Mouse (Mus musculus) neural tube, embryonic 13.5 days (tissue): ENCODE data around the gene Olfr1061. TPM values are rescaled to one million over a fixed set of nuclear protein-coding genes. Genes with fewer than 3 reads are reported as not detected.
"Not testable (repeated sequence)": the region's sequence is repeated elsewhere in the genome, so short reads cannot be mapped to it uniquely, and the experiment has no call there.

Experiments used
- ATAC-seq: fragments of 200-750 bp; cut with Nextera tagmentation; 2 replicates; pipeline ENCODE4 v1.8.0; 2017; ENCODE audit warnings: low read depth, mild to moderate bottlenecking, moderate TSS enrichment, moderate library complexity
- H3K27ac ChIP-seq: fragments of 300-500 bp; sonication (generic); replicated peaks from 2 replicates; pipeline ENCODE4 v1.5.1; 2015; ENCODE audit warnings: moderate library complexity, mild to moderate bottlenecking, inconsistent platforms
- H3K27me3 ChIP-seq: fragments of 300-500 bp; sonication (generic); 2 replicates; pipeline ENCODE4 v1.6.1; 2015; ENCODE audit warnings: mild to moderate bottlenecking, inconsistent platforms
- H3K36me3 ChIP-seq: fragments of 300-500 bp; sonication (generic); 2 replicates; pipeline ENCODE4 v1.6.1; 2015; ENCODE audit warnings: mild to moderate bottlenecking, inconsistent platforms
- H3K4me1 ChIP-seq: fragments of 300-500 bp; sonication (generic); replicated peaks from 2 replicates; pipeline ENCODE4 v1.6.1; 2015; ENCODE audit warnings: inconsistent platforms
- H3K4me2 ChIP-seq: fragments of 300-500 bp; sonication (generic); 2 replicates; pipeline ENCODE4 v1.6.1; 2015; ENCODE audit warnings: inconsistent platforms, mild to moderate bottlenecking, moderate library complexity
- H3K4me3 ChIP-seq: fragments of 300-500 bp; sonication (generic); 2 replicates; pipeline ENCODE4 v1.5.1; 2015; ENCODE audit warnings: mild to moderate bottlenecking, inconsistent platforms
- H3K9ac ChIP-seq: fragments of 300-500 bp; sonication (generic); 2 replicates; pipeline ENCODE4 v1.6.1; 2015; ENCODE audit warnings: moderate library complexity, mild to moderate bottlenecking, inconsistent platforms
- H3K9me3 ChIP-seq: fragments of 300-500 bp; sonication (generic); 2 replicates; pipeline ENCODE4 v1.6.1; 2016; ENCODE audit warnings: inconsistent platforms
- WGBS: fragments of 180-500 bp; shearing (Covaris S2); methylation state at CpG from one replicate; pipeline ENCODE4 v1.1.7; 2015; 5-methylcytosine and 5-hydroxymethylcytosine counted together
- polyA plus RNA-seq: library from polyadenylated mRNA; unstranded; fragments of >200 nt; fragmentation: Nextera tagmentation; extraction: Ambion mirVana; gene quantifications from 2 replicates; pipeline ENCODE4 v1.2.1, GENCODE M21; 2015

Gene Olfr1061
- polyA plus RNA-seq: not detected in 2 replicates

GRCm38 (mm10) chr2:86413950-86414349 is at the start of gene Olfr1061:
Gene Olfr1061, minus strand, starts transcription at chr2:86414050.
- ATAC-seq: no peak

GRCm38 (mm10) chr2:86460434-86460833 is 46.6 kb upstream of the Olfr1061 start:
- no peaks in the 10 kb centered on the region for H3K36me3 ChIP-seq
- no peak overlapping the region for H3K27ac ChIP-seq
- no peaks in the 10 kb centered on the region for H3K27me3 ChIP-seq
- H3K9ac ChIP-seq: no peak overlapping the region
- H3K4me1 ChIP-seq: no peaks in the 10 kb centered on the region
- H3K4me3 ChIP-seq: no peak overlapping the region
- no peak for ATAC-seq
- H3K9me3 ChIP-seq: no peaks in the 10 kb centered on the region
- no peak overlapping the region for H3K4me2 ChIP-seq
- 85% methylated on average over 1 of the region's 1 CpGs for WGBS

More at GRCm38 (mm10) chr2:86413950-86414349, at the start of gene Olfr1061:
- WGBS: 81% methylated on average over 1 of the region's 1 CpGs
- H3K9me3 ChIP-seq: no peaks in the 10 kb centered on the region
- H3K9ac ChIP-seq: no peak within 1 kb of the TSS
- no peaks in the 10 kb centered on the region for H3K4me1 ChIP-seq
- H3K4me3 ChIP-seq: no peak within 1 kb of the TSS
- H3K4me2 ChIP-seq: no peak within 1 kb of the TSS
- no peaks in the 10 kb centered on the region for H3K27me3 ChIP-seq
- no peak within 1 kb of the TSS for H3K27ac ChIP-seq
- no peaks in the 10 kb centered on the region for H3K36me3 ChIP-seq

GRCm38 (mm10) chr2:86456169-86456568 is 42.3 kb upstream of the Olfr1061 start, which contains the start of gene Olfr1066:
Gene Olfr1066, minus strand, starts transcription at chr2:86456269.
- Histone ChIP-seq H3K36me3 (no peaks in the 10 kb centered on the region), H3K4me1 (no peaks in the 10 kb centered on the region), H3K4me3 (no peak within 1 kb of the TSS), H3K9me3 (no peaks in the 10 kb centered on the region), H3K27ac (no peak within 1 kb of the TSS), H3K27me3 (no peaks in the 10 kb centered on the region), H3K4me2 (no peak within 1 kb of the TSS), H3K9ac (no peak within 1 kb of the TSS)
- WGBS: 83% methylated on average over 1 of the region's 1 CpGs
- ATAC-seq: no peak

GRCm38 (mm10) chr2:86450491-86450890 is 36.6 kb upstream of the Olfr1061 start, which contains the start of gene Olfr1065:
Gene Olfr1065, minus strand, starts transcription at chr2:86450591.
- not testable (repeated sequence) for ATAC-seq, H3K4me2 ChIP-seq, H3K27ac ChIP-seq, H3K4me3 ChIP-seq, H3K4me1 ChIP-seq, H3K9ac ChIP-seq, H3K27me3 ChIP-seq, H3K9me3 ChIP-seq, H3K36me3 ChIP-seq
- WGBS: 60% methylated on average over 1 of the region's 1 CpGs

- H3K27ac ChIP-seq, H3K9me3 ChIP-seq, H3K36me3 ChIP-seq, H3K4me1 ChIP-seq, H3K4me3 ChIP-seq, H3K4me2 ChIP-seq, H3K27me3 ChIP-seq, H3K9ac ChIP-seq, ATAC-seq: not testable (repeated sequence)
- WGBS: 65% methylated on average over 1 of the region's 1 CpGs
Observed at GRCm38 (mm10) chr2:86442101-86442500, 28.3 kb upstream of the Olfr1061 start.

- H3K4me1 ChIP-seq, H3K4me3 ChIP-seq, H3K9ac ChIP-seq, ATAC-seq, H3K4me2 ChIP-seq, H3K9me3 ChIP-seq, H3K27ac ChIP-seq, H3K27me3 ChIP-seq, H3K36me3 ChIP-seq: not testable (repeated sequence)
- 88% methylated on average over 8 of the region's 8 CpGs for WGBS
Observed at GRCm38 (mm10) chr2:86428511-86428910, 14.7 kb upstream of the Olfr1061 start.

GRCm38 (mm10) chr2:86426649-86427048 is 12.8 kb upstream of the Olfr1061 start, which contains the start of gene Olfr1062:
Gene Olfr1062, minus strand, starts transcription at chr2:86426749.
- not testable (repeated sequence) for H3K36me3 ChIP-seq, H3K27me3 ChIP-seq, H3K4me3 ChIP-seq, ATAC-seq, H3K27ac ChIP-seq, H3K9ac ChIP-seq, H3K9me3 ChIP-seq, H3K4me1 ChIP-seq, H3K4me2 ChIP-seq

GRCm38 (mm10) chr2:86395114-86395513 is 18.7 kb downstream of the Olfr1061 start:
- 89% methylated on average over 2 of the region's 2 CpGs for WGBS
- no peak for ATAC-seq

GRCm38 (mm10) chr2:86388461-86388860 is 25.4 kb downstream of the Olfr1061 start, which contains the start of gene Olfr1058:
Gene Olfr1058, minus strand, starts transcription at chr2:86388561.
- not testable (repeated sequence) for H3K9ac ChIP-seq, H3K4me1 ChIP-seq, H3K9me3 ChIP-seq, H3K27me3 ChIP-seq, ATAC-seq, H3K4me2 ChIP-seq, H3K36me3 ChIP-seq, H3K4me3 ChIP-seq, H3K27ac ChIP-seq

More at GRCm38 (mm10) chr2:86395114-86395513, 18.7 kb downstream of the Olfr1061 start:
- no peaks in the 10 kb centered on the region for H3K27me3 ChIP-seq
- no peak overlapping the region for H3K4me3 ChIP-seq
- H3K27ac ChIP-seq: no peak overlapping the region
- no peaks in the 10 kb centered on the region for H3K36me3 ChIP-seq
- no peak overlapping the region for H3K4me2 ChIP-seq
- no peaks in the 10 kb centered on the region for H3K9me3 ChIP-seq
- H3K9ac ChIP-seq: no peak overlapping the region
- H3K4me1 ChIP-seq: no peaks in the 10 kb centered on the region

- H3K36me3 ChIP-seq: no peaks in the 10 kb centered on the region
- no peak within 1 kb of the TSS for H3K27ac ChIP-seq
- H3K9me3 ChIP-seq: no peaks in the 10 kb centered on the region
- no peaks in the 10 kb centered on the region for H3K4me1 ChIP-seq
- H3K9ac ChIP-seq: no peak within 1 kb of the TSS
- no peaks in the 10 kb centered on the region for H3K27me3 ChIP-seq
- H3K4me2 ChIP-seq: no peak within 1 kb of the TSS
- ATAC-seq: no peak
- no peak within 1 kb of the TSS for H3K4me3 ChIP-seq
Observed at GRCm38 (mm10) chr2:86378293-86378692, 35.6 kb downstream of the Olfr1061 start, which contains the start of gene Olfr1057. Gene Olfr1057, minus strand, starts transcription at chr2:86378393.

- not testable (repeated sequence) for H3K36me3 ChIP-seq, H3K9me3 ChIP-seq, H3K27me3 ChIP-seq, H3K4me1 ChIP-seq, H3K4me3 ChIP-seq, ATAC-seq, H3K27ac ChIP-seq, H3K9ac ChIP-seq, H3K4me2 ChIP-seq
- 100% methylated on average over 1 of the region's 6 CpGs for WGBS
Observed at GRCm38 (mm10) chr2:86366342-86366741, 47.5 kb downstream of the Olfr1061 start.
